Mouse (Mus musculus): ENCODE data around the gene Clec9a. TPM values are rescaled to one million over a fixed set of nuclear protein-coding genes. Genes with fewer than 3 reads are reported as not detected.

Clec9a gene
- 0.30 and 0.33 TPM in 2 replicates for polyA plus RNA-seq (2015; fragmentation: Nextera tagmentation; extraction: Ambion mirVana)

GRCm38 (mm10) chr6:129408562-129408961 lies at the start of gene Clec9a:
Clec9a (plus strand) TSS chr6:129408862.
- Histone ChIP-seq H3K27me3 (ENCODE audit: control insufficient read depth, insufficient read depth, low read depth, low read length) (no peaks in the 10 kb centered on the region), H3K4me2 (ENCODE audit: low read depth, low read length) (no peak within 1 kb of the TSS), H3K4me3 (ENCODE audit: low read depth, low read length) (no peak within 1 kb of the TSS), H3K9me3 (replicated peaks; ENCODE audit: control insufficient read depth, low read length) (no peaks in the 10 kb centered on the region), H3K9ac (ENCODE audit: low read depth, low read length) (no peak within 1 kb of the TSS), H3K4me1 (ENCODE audit: control insufficient read depth, low read depth, low read length) (no peaks in the 10 kb centered on the region), H3K36me3 (ENCODE audit: control insufficient read depth, insufficient read depth) (no peaks in the 10 kb centered on the region), H3K27ac (ENCODE audit: low read length) (0 out of 2 replicates have a peak within 1 kb of the TSS, but pooled peaks have one; percentile 15)
- 56% methylated on average over 2 of the region's 2 CpGs for WGBS (ENCODE audit: insufficient replicate concordance)
- ATAC-seq (ENCODE audit: low read depth): no peak

GRCm38 (mm10) chr6:129359515-129359914 lies 49.1 kb upstream of the Clec9a start:
- WGBS (ENCODE audit: insufficient replicate concordance): 79% methylated on average over 2 of the region's 2 CpGs
- Histone ChIP-seq H3K9me3 (replicated peaks; ENCODE audit: control insufficient read depth, low read length) (no peaks in the 10 kb centered on the region), H3K4me2 (ENCODE audit: low read depth, low read length) (no peak overlapping the region), H3K9ac (ENCODE audit: low read depth, low read length) (no peak overlapping the region), H3K27me3 (ENCODE audit: control insufficient read depth, insufficient read depth, low read depth, low read length) (no peaks in the 10 kb centered on the region), H3K36me3 (ENCODE audit: control insufficient read depth, insufficient read depth) (no peaks in the 10 kb centered on the region), H3K27ac (ENCODE audit: low read length) (no peak overlapping the region), H3K4me3 (ENCODE audit: low read depth, low read length) (no peak overlapping the region), H3K4me1 (ENCODE audit: control insufficient read depth, low read depth, low read length) (no peaks in the 10 kb centered on the region)
- ATAC-seq (ENCODE audit: low read depth): no peak

GRCm38 (mm10) chr6:129363942-129364341 lies 44.7 kb upstream of the Clec9a start:
- no peaks in the 10 kb centered on the region for H3K36me3 ChIP-seq (ENCODE audit: control insufficient read depth, insufficient read depth)
- H3K4me2 ChIP-seq (ENCODE audit: low read depth, low read length): no peak overlapping the region
- H3K27ac ChIP-seq (ENCODE audit: low read length): no peak overlapping the region
- no peak overlapping the region for H3K4me3 ChIP-seq (ENCODE audit: low read depth, low read length)
- H3K9me3 ChIP-seq (replicated peaks; ENCODE audit: control insufficient read depth, low read length): no peaks in the 10 kb centered on the region
- WGBS (ENCODE audit: insufficient replicate concordance): 40% methylated on average over 1 of the region's 1 CpGs
- no peak overlapping the region for H3K9ac ChIP-seq (ENCODE audit: low read depth, low read length)
- H3K4me1 ChIP-seq (ENCODE audit: control insufficient read depth, low read depth, low read length): no peaks in the 10 kb centered on the region
- no peaks in the 10 kb centered on the region for H3K27me3 ChIP-seq (ENCODE audit: control insufficient read depth, insufficient read depth, low read depth, low read length)
- no peak for ATAC-seq (ENCODE audit: low read depth)

GRCm38 (mm10) chr6:129365959-129366359 lies 42.7 kb upstream of the Clec9a start:
- no peak overlapping the region for H3K27ac ChIP-seq (ENCODE audit: low read length)
- 0 out of 2 replicates have a peak, but pooled peaks have one; percentile 13 for ATAC-seq (ENCODE audit: low read depth)
- H3K9me3 ChIP-seq (replicated peaks; ENCODE audit: control insufficient read depth, low read length): no peaks in the 10 kb centered on the region
- H3K4me1 ChIP-seq (ENCODE audit: control insufficient read depth, low read depth, low read length): no peaks in the 10 kb centered on the region
- H3K36me3 ChIP-seq (ENCODE audit: control insufficient read depth, insufficient read depth): no peaks in the 10 kb centered on the region
- 7% methylated on average over 6 of the region's 6 CpGs for WGBS (ENCODE audit: insufficient replicate concordance)
- H3K4me3 ChIP-seq (ENCODE audit: low read depth, low read length): no peak overlapping the region
- no peaks in the 10 kb centered on the region for H3K27me3 ChIP-seq (ENCODE audit: control insufficient read depth, insufficient read depth, low read depth, low read length)
- no peak overlapping the region for H3K9ac ChIP-seq (ENCODE audit: low read depth, low read length)
- H3K4me2 ChIP-seq (ENCODE audit: low read depth, low read length): no peak overlapping the region

GRCm38 (mm10) chr6:129369374-129370132 lies 39.1 kb upstream of the Clec9a start:
- H3K27ac ChIP-seq (ENCODE audit: low read length): no peak overlapping the region
- WGBS (ENCODE audit: insufficient replicate concordance): 55% methylated on average over 7 of the region's 7 CpGs
- H3K4me1 ChIP-seq (ENCODE audit: control insufficient read depth, low read depth, low read length): no peaks in the 10 kb centered on the region
- H3K4me3 ChIP-seq (ENCODE audit: low read depth, low read length): no peak overlapping the region
- H3K4me2 ChIP-seq (ENCODE audit: low read depth, low read length): no peak overlapping the region
- no peaks in the 10 kb centered on the region for H3K9me3 ChIP-seq (replicated peaks; ENCODE audit: control insufficient read depth, low read length)
- no peak overlapping the region for H3K9ac ChIP-seq (ENCODE audit: low read depth, low read length)
- no peaks in the 10 kb centered on the region for H3K36me3 ChIP-seq (ENCODE audit: control insufficient read depth, insufficient read depth)
- no peaks in the 10 kb centered on the region for H3K27me3 ChIP-seq (ENCODE audit: control insufficient read depth, insufficient read depth, low read depth, low read length)
- ATAC-seq (ENCODE audit: low read depth): no peak

GRCm38 (mm10) chr6:129374937-129375471 lies 33.7 kb upstream of the Clec9a start:
- no peaks in the 10 kb centered on the region for H3K4me1 ChIP-seq (ENCODE audit: control insufficient read depth, low read depth, low read length)
- H3K36me3 ChIP-seq (ENCODE audit: control insufficient read depth, insufficient read depth): no peaks in the 10 kb centered on the region
- WGBS (ENCODE audit: insufficient replicate concordance): 17% methylated on average over 2 of the region's 2 CpGs
- H3K27me3 ChIP-seq (ENCODE audit: control insufficient read depth, insufficient read depth, low read depth, low read length): no peaks in the 10 kb centered on the region
- no peak overlapping the region for H3K4me3 ChIP-seq (ENCODE audit: low read depth, low read length)
- ATAC-seq (ENCODE audit: low read depth): no peak
- no peak overlapping the region for H3K27ac ChIP-seq (ENCODE audit: low read length)
- no peaks in the 10 kb centered on the region for H3K9me3 ChIP-seq (replicated peaks; ENCODE audit: control insufficient read depth, low read length)
- H3K9ac ChIP-seq (ENCODE audit: low read depth, low read length): no peak overlapping the region
- H3K4me2 ChIP-seq (ENCODE audit: low read depth, low read length): no peak overlapping the region

GRCm38 (mm10) chr6:129380454-129380853 lies 28.2 kb upstream of the Clec9a start:
- H3K4me3 ChIP-seq (ENCODE audit: low read depth, low read length): no peak overlapping the region
- no peaks in the 10 kb centered on the region for H3K9me3 ChIP-seq (replicated peaks; ENCODE audit: control insufficient read depth, low read length)
- H3K9ac ChIP-seq (ENCODE audit: low read depth, low read length): no peak overlapping the region
- ATAC-seq (ENCODE audit: low read depth): no peak
- no peaks in the 10 kb centered on the region for H3K27me3 ChIP-seq (ENCODE audit: control insufficient read depth, insufficient read depth, low read depth, low read length)
- H3K36me3 ChIP-seq (ENCODE audit: control insufficient read depth, insufficient read depth): no peaks in the 10 kb centered on the region
- no peak overlapping the region for H3K4me2 ChIP-seq (ENCODE audit: low read depth, low read length)
- H3K4me1 ChIP-seq (ENCODE audit: control insufficient read depth, low read depth, low read length): no peaks in the 10 kb centered on the region
- WGBS (ENCODE audit: insufficient replicate concordance): 69% methylated on average over 4 of the region's 4 CpGs
- no peak overlapping the region for H3K27ac ChIP-seq (ENCODE audit: low read length)

- Histone ChIP-seq H3K4me1 (ENCODE audit: control insufficient read depth, low read depth, low read length) (no peaks in the 10 kb centered on the region), H3K27ac (ENCODE audit: low read length) (no peak overlapping the region), H3K4me2 (ENCODE audit: low read depth, low read length) (no peak overlapping the region), H3K9me3 (replicated peaks; ENCODE audit: control insufficient read depth, low read length) (no peaks in the 10 kb centered on the region), H3K36me3 (ENCODE audit: control insufficient read depth, insufficient read depth) (no peaks in the 10 kb centered on the region), H3K4me3 (ENCODE audit: low read depth, low read length) (no peak overlapping the region), H3K27me3 (ENCODE audit: control insufficient read depth, insufficient read depth, low read depth, low read length) (no peaks in the 10 kb centered on the region), H3K9ac (ENCODE audit: low read depth, low read length) (no peak overlapping the region)
- ATAC-seq (ENCODE audit: low read depth): peak; percentile 43; the same call in 1 of the 2 replicates
- 29% methylated on average over 1 of the region's 1 CpGs for WGBS (ENCODE audit: insufficient replicate concordance)
Observed at GRCm38 (mm10) chr6:129381736-129382135, 26.9 kb upstream of the Clec9a start.

GRCm38 (mm10) chr6:129383466-129383865 lies 25.2 kb upstream of the Clec9a start:
- WGBS (ENCODE audit: insufficient replicate concordance): 83% methylated on average over 3 of the region's 3 CpGs
- H3K27me3 ChIP-seq (ENCODE audit: control insufficient read depth, insufficient read depth, low read depth, low read length): no peaks in the 10 kb centered on the region
- no peaks in the 10 kb centered on the region for H3K36me3 ChIP-seq (ENCODE audit: control insufficient read depth, insufficient read depth)
- H3K4me1 ChIP-seq (ENCODE audit: control insufficient read depth, low read depth, low read length): no peaks in the 10 kb centered on the region
- H3K27ac ChIP-seq (ENCODE audit: low read length): no peak overlapping the region
- no peaks in the 10 kb centered on the region for H3K9me3 ChIP-seq (replicated peaks; ENCODE audit: control insufficient read depth, low read length)
- no peak for ATAC-seq (ENCODE audit: low read depth)
- H3K4me2 ChIP-seq (ENCODE audit: low read depth, low read length): no peak overlapping the region
- no peak overlapping the region for H3K4me3 ChIP-seq (ENCODE audit: low read depth, low read length)
- H3K9ac ChIP-seq (ENCODE audit: low read depth, low read length): no peak overlapping the region

All from liver, embryonic 16.5 days (tissue).